8 mouse cellular contexts compared by ENCODE assay signal in the genomic region with DNA sequence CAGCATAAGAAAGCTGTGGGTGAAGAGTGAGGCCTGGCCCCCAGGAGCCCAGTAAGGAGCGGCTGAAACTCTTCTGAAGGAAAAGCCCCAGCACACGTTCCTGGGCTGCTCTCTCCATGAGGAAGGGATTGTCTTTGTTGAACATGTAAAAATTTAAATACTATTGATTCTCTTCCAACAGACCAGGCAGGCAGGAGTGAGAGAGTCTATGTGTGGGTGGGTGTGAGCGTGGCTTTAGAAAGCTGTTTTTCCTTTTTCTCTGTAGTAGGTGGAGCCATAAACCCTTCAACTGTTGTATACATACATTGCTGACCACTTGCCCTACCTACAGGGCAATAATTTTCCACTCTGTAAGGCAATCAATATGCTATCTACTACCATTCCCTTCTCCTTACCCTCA.
A peak's percentile ranks its signal among the peaks of the same experiment; 100 is the strongest.
DNase-seq lines count a peak whose midpoint lies in the region; ATAC-seq and TF ChIP-seq lines count a peak whose summit lies in the region.

No protein-coding gene starts in this region.

- no peaks in the 10 kb centered on the region for H3K27me3 ChIP-seq in lung, postnatal 0 days (replicated peaks; ENCODE audit: insufficient read depth, low read length)
- H3K27me3 ChIP-seq in stomach, embryonic 15.5 days (replicated peaks), result no peaks in the 10 kb centered on the region
- peaks cover 14% of the 10 kb centered on the region; the same call in 1 of the 2 replicates for H3K27me3 ChIP-seq in liver, embryonic 12.5 days (replicated peaks)

- H3K36me3 ChIP-seq in lung, postnatal 0 days (ENCODE audit: insufficient read depth, low read length), result no peaks in the 10 kb centered on the region
- no peaks in the 10 kb centered on the region for H3K36me3 ChIP-seq in stomach, embryonic 15.5 days
- H3K36me3 ChIP-seq in liver, embryonic 12.5 days, result no peaks in the 10 kb centered on the region

- peak; percentile 27 for DNase-seq in cerebellum, adult 11-12 months
- peak; percentile 24 for DNase-seq in lung, postnatal 0 days (ENCODE audit: low spot score)
- DNase-seq in lung, postnatal 14 days, result no peak
- peak; percentile 37 to 57 for DNase-seq in left cerebral cortex, postnatal 14 days (ENCODE audit: low spot score in 2 of 2)
- DNase-seq in urinary bladder, postnatal 36 days (ENCODE audit: low spot score in 2 of 2), result no peak

- ATAC-seq in cerebellum, adult (ENCODE audit: insufficient number of reproducible peaks, low FRiP score, low TSS enrichment), result no peak
- no peak for ATAC-seq in lung, postnatal 0 days
- no peak for ATAC-seq in stomach, embryonic 15.5 days (ENCODE audit: insufficient read depth, low FRiP score, low read depth)
- no peak for ATAC-seq in liver, embryonic 12.5 days

- H3K4me3 ChIP-seq in lung, postnatal 0 days (ENCODE audit: low read depth, low read length), result no peak overlapping the region
- no peak overlapping the region for H3K4me3 ChIP-seq in stomach, embryonic 15.5 days (replicated peaks)
- H3K4me3 ChIP-seq in liver, embryonic 12.5 days, result no peak overlapping the region

- H3K27ac ChIP-seq in lung, postnatal 0 days (ENCODE audit: low read length), result 0 out of 2 replicates have a peak overlapping the region, but pooled peaks have one; percentile 21
- H3K27ac ChIP-seq in stomach, embryonic 15.5 days, result peak overlapping the region; percentile 98
- H3K27ac ChIP-seq in liver, embryonic 12.5 days, result no peak overlapping the region

- intact Hi-C loops in left cerebral cortex, postnatal 14 days (cut with DNase I), result loop anchor here (2.0 to 5.0 kb wide), 2 partner anchors 129 to 524 kb away; no protein-coding TSS in a partner anchor

- no peaks in the 10 kb centered on the region for H3K9me3 ChIP-seq in lung, postnatal 0 days (ENCODE audit: low read length)
- H3K9me3 ChIP-seq in stomach, embryonic 15.5 days, result no peaks in the 10 kb centered on the region
- no peaks in the 10 kb centered on the region for H3K9me3 ChIP-seq in liver, embryonic 12.5 days (replicated peaks)

- H3K4me2 ChIP-seq in lung, postnatal 0 days (replicated peaks; ENCODE audit: low read depth, low read length), result no peak overlapping the region
- H3K4me2 ChIP-seq in stomach, embryonic 15.5 days, result peak overlapping the region; percentile 5; the same call in 1 of the 2 replicates
- H3K4me2 ChIP-seq in liver, embryonic 12.5 days, result no peak overlapping the region

- no peak overlapping the region for H3K9ac ChIP-seq in lung, postnatal 0 days (replicated peaks; ENCODE audit: low read depth)
- H3K9ac ChIP-seq in stomach, embryonic 15.5 days, result no peak overlapping the region
- no peak overlapping the region for H3K9ac ChIP-seq in liver, embryonic 12.5 days

- no peak for TF ChIP-seq CTCF in lung, postnatal 0 days (IDR thresholded peaks at IDR 0.05)

- H3K4me1 ChIP-seq in lung, postnatal 0 days (ENCODE audit: insufficient read depth, low read depth, low read length), result no peaks in the 10 kb centered on the region
- H3K4me1 ChIP-seq in stomach, embryonic 15.5 days, result peaks cover 6% of the 10 kb centered on the region; the same call in 1 of the 2 replicates
- peaks cover 17% of the 10 kb centered on the region for H3K4me1 ChIP-seq in liver, embryonic 12.5 days

- 40% methylated on average over 3 of the region's 3 CpGs for WGBS in lung, postnatal 0 days
- WGBS in stomach, embryonic 15.5 days, result 25% methylated on average over 3 of the region's 3 CpGs
- 61% methylated on average over 3 of the region's 3 CpGs for WGBS in liver, embryonic 12.5 days (ENCODE audit: insufficient replicate concordance)

- TF ChIP-seq EP300 in lung, postnatal 0 days (IDR thresholded peaks at IDR 0.05), result no peak

Comparison
In these comparisons a context has a peak if more than half of its experiments do, and no peak if none do; other contexts are left out.
1. DNase-seq: peak in cerebellum, adult 11-12 months (single experiment), lung, postnatal 0 days (single experiment) and left cerebral cortex, postnatal 14 days (2 of 2); none in lung, postnatal 14 days (single experiment) and urinary bladder, postnatal 36 days (0 of 2).